Mouse (Mus musculus): Measurements from ENCODE around the gene Fcho2. TPM values are rescaled to one million over a fixed set of nuclear protein-coding genes. Genes with fewer than 3 reads are reported as not detected.

Fcho2 gene
- total RNA-seq, 2 experiments from 2014 or later, result 37.9 to 43.0 TPM

DNA sequence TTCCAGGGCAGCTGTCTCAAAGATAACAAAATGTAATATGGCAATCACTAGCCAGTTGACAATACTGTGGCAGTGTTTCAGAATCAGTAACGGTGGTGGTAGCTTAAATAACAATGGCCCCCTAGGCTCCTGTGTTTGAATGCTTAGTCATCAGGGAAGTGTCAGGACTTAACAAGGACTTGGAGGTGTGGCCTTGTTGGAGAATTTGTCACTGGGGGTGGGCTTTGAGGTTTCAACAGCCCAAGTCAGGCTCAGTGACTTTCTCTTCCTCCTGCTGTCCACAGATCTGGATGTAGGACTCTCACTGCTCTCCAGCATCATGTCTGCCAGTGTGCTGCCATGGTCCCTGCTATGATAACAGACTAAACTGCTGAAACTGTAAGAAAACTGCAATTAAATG is 93.0 kb downstream of the Fcho2 start:
- intact Hi-C loops (cut with DNase I), result no loop called here
- no peak for DNase-seq

DNA sequence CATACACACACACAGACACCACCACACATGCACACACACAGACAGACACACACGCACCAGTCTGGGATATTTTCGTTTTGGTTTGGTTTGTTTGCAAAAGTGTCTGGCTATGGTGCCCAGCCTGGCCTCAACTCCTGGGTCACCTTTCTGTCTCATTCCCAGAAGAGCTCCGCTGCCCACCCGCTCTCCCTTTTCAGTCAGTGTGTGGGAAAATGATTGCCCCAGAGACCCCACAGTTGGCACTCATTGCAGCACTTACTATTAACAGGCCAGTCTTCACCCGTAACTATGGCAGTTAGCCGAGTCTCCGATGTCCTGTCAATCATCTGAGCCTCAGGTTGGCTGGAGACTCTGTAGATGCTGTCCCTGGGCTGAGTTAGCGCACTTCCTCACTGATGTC is 99.1 kb downstream of the Fcho2 start:
- DNase-seq, result no peak
- intact Hi-C loops (cut with DNase I), result no loop called here

DNA sequence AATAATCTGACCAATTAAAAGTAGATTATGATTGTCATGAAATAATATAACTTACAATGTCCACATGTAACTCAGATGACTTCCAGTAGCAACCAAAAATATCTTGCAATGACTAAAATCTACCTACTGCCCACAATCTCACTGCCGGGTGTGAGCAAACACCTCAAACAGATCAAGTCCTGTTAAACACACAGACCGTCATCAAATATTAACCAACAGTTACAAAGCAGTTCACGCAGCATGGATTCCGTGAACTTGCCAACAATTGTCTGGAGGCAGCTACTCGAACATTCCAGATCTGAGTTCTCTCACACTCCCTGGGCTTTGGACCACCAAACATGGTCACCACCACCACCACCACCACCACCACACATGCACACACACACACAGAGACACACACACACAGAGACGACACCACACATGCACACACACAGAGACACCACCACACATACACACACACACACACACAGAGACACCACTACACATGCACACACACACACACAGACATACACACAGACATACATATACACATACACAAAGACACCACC is 99.7 kb downstream of the Fcho2 start:
- intact Hi-C loops (cut with DNase I), result no loop called here
- DNase-seq, result no peak

DNA sequence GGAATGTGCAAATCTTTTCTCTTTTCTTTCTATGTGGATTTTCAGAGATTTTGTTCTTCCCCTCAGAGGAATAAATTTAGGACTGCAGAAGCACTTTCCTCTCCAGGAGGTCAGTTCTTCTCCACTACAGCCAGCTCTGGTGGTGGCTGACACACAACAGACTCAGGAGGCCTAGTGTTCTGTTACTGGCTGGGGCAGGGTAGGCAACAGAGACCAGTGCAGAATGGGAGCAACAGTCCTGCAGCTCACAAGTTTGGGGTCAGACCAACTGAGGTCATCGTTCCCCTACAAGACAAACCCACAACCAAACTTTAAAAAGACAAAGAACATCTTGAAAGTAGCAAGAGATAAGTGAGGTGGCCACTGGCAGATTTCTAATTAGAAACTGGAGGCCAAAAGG is 104.6 kb downstream of the Fcho2 start:
- intact Hi-C loops (cut with DNase I), result no loop called here

DNA sequence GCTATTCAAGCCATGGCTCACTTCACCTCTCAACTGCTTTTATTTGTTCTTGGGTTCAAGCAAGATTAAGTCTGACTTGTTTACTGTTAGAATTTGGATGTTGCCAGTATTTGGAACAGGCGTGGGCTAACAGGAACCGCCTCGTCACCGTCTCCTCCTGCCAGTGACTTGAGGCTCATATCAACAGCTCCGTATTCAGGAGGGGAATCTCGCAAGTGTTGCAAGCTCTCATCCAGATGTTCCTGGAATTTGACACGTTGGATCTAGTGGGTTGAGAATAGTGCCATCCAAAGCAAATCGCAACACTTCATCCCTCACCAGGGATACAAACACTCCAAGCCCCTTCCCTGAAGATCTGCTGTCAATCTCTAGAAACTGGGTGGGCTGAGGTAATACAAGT is 105.0 kb downstream of the Fcho2 start:
- no peak for DNase-seq
- intact Hi-C loops (cut with DNase I), result no loop called here

More for the DNA sequence above, 104.6 kb downstream of the Fcho2 start:
- no peak for DNase-seq

DNA sequence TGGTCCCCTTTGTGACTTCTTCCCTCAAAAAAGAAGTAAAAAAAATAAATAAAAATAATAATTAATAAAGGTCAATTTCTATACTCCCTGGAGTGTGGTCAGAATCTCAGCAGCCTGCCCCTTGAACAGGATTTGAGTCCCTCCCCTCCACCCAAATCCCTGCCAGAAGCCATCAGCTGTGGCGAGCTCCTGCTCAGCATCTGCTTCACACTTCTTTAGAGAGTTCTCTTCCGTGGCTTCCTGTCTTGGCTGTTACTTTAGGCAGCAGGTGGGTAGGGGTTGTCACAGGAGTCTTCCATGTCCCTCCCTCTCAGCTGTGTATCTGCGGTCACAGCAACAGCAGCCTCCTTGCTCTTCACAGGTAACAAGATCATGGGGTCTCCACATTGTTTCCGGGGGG is 109.7 kb downstream of the Fcho2 start:
- no peak for DNase-seq
- intact Hi-C loops (cut with DNase I), result no loop called here

DNA sequence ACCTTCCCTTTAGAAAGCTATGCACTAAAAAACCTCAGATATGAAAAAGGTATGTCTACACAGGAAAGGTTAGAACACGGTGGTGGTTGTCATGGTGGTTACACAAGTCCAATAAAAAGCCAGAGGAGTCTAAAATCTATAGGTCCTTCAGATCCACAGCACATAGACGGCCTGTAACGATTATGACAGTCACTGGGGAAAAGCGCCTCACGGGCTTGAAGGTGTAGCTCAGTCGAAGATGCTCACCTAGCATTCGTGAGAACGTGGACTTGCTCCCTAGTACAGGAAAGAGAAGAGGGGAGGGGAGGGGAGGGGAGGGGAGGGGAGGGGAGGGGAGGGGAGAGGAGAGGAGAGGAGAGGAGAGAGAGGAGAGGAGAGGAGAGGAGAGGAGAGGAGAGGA is 111.5 kb downstream of the Fcho2 start:
- intact Hi-C loops (cut with DNase I), result no loop called here
- no peak for DNase-seq

DNA sequence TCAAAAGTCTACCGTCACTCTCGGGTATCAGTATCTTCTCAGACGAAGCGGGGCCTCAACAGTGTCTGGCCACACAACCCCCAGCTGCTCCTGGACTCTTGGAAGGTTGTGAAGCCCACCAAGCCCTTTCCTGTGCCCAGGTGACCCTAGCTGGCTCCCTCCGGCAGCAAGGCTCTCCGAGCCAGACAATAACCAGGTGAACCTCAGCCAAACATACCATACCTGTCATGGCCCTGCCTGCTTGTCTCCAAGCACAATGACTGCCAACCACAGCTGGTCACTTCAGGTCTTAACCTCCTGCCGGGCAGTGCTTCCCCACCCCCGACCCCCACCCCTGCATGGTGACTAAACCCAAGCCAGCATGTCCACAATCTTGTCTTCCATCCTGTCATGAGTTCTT is 112.9 kb downstream of the Fcho2 start:
- DNase-seq, result no peak
- intact Hi-C loops (cut with DNase I), result no loop called here

DNA sequence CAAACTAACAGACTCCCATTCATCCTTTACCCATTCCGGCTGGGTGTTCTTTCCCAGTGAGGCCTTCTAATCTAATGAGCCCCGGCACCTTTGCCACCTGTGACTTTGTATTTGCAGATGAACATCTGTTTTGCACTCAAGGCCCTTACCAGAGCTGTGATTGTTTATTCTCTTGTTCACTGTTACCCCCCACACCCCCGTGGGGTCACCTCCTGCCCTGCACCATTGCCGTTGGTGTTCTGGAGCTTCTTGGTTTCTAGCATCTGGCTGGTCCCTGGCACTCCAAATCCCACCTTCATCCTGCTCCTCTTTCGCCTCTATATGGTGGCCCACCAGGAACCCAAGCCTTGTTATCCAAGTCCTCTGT is 114.0 kb downstream of the Fcho2 start:
- intact Hi-C loops (cut with DNase I), result no loop called here
- no peak for DNase-seq

DNA sequence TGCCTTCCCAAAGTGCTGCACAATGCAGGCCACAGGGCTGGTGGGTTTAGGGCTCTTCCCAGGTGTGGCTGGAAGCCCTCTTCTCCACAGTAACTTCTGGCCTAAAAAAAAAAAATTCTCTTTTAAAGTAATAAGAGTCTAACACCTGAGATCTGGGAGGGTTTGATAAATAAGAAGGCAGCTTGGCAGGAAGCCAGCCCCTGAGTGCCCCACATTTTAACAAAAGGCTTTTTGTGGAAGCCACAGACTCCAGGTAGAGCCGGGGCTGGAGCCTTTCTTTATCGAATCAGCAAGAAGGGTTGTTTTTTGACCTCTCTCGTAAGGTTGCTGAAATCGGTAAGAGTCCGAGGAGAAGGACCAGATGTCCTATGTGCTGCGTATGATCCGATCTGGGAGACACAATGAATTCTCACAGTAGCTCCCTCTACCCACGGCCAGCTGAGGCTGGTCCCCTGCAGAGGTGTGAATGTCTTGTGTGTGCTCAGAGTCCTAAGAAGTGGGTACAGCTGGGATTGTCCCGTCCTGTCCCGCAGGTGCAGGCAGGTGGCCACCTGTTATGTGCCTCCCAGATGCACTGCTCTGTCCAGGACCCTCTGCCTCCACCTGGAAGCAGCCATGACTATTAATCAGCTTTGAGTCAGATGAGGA is 114.5 kb downstream of the Fcho2 start:
- intact Hi-C loops (cut with DNase I), result no loop called here
- no peak for DNase-seq

DNA sequence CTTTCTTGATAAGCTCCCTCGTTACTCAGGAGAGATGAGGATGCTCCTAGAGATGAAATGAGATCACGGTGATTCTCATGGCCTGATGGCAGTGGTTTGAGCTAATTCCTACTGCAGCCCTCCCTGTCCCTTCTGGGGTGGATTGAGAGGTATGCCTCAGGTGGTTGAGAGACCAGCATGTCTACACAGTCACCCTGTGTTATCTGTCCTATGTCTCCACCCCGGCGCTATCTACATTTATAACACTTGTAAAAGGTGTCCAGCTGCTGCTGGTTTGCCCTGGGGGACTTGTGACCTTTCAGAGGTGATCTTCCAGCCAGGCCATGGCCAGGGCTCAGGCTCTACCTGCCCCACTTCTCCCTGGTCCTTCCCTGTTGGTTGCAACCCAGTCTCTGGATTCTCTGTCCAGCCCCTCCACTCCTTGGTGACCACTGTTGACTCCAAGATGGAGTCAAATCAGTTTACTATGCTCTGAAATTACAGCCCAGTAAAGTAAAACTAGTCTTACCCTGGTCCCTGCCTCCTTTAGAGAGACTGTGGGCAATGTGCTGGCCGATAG is 115.2 kb downstream of the Fcho2 start:
- no peak for DNase-seq
- intact Hi-C loops (cut with DNase I), result no loop called here

DNA sequence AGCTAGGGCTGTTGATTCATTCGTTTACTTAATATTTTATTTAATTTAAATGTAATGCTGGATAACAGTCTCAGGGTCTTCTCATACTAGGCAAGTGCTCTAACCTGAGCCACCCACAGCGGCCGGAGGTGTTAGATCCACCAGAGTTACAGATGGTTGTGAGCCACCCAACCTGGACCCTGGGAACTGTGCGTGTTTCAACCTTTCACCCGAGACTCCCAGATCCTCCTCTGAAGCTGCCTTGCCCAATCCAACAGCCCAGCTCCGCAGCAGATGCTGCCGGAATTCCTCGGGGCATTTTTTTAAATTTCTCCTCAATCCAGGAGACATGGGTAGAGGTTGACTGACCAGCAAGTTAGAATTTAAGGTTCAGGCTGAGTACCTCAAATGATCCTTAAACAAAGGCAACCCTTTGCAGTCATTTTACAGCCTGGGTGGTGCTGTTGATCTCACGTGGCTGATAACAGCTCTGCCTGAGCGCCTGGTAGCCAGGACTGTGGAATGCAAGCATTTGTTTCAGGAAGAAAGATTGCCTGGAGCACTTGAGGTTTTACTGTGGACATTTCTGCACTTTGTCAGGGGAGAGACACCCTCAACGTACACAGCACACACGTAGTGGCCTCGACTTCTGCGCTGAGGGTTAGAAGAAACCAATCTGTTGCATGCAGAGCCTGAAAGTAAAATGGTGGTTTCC is 116.1 kb downstream of the Fcho2 start:
- intact Hi-C loops (cut with DNase I), result no loop called here
- DNase-seq, result no peak

DNA sequence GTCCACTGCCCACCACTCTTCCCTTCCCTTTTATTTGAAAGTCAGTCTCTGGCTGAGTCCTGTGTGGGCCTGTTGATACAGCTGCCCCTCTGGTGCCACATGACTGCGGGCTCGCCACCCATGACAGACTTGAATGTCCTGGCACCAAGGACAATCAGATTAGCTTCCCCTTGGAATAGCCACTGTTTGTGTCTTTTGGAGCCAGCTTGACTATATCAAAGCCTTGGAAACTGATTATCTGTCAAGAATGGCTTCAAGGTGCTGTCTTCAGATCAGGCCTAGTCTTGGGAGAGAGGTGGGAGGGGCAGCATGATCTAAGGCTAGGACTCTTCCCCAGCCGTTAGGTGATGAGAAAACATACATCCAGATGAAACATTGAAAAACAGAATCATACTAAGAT is 118.5 kb downstream of the Fcho2 start:
- intact Hi-C loops (cut with DNase I), result no loop called here
- no peak for DNase-seq

DNA sequence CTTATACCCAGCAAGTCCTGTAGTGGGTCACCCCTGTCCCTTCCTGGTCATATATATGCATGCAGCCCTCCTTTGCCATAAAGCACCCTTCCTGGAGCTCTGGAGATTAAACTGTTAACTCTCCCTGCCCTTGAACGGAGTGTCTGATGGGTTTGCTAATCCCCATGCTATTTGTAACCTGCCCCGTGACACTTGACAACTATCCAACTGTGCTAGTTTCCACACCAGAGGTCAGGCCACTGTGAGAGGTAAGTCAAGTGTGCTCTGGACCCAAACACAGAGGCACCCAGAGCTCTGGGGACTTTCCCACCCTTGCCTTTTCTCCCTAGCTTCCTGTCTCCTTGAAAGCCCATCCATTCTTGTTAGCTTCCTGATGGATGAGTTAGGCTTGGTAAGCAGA is 119.7 kb downstream of the Fcho2 start:
- peak; percentile 40 to 63 for DNase-seq

DNA sequence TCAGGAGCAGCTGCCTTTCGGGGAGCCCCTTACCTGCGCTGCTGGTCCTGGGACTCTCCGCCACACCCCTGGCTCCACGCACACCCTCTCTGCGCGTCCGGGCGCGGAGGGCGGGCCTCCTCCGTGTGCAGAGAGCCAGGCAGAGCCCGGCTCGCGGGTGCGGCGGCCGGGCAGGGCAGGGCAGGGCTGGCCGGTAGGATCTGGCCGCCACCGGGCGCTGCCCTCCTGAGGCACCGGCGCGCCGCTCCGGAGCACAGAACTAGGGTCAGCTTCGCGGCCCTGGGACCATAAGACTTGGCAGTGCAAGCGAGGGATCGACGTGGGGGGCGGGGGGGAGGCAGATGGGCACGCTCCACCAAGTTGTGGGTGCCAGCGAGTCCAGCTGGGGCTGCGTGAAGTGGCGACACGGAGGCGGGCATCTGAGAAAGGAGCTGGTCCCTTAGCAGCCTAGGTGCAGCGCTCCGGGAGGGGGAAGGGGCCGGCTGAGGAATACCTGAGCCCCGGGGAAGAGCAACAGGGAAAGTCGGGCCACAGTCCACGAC is 120.4 kb downstream of the Fcho2 start, which contains the start of gene Tmem171:
Gene Tmem171 (minus strand): TSS at position 62 of the 542 bp plus-strand sequence.
- intact Hi-C loops (cut with DNase I), result no loop called here
- DNase-seq, result peak; percentile 41 to 50

More for the DNA sequence above, 119.7 kb downstream of the Fcho2 start:
- intact Hi-C loops (cut with DNase I), result no loop called here

DNA sequence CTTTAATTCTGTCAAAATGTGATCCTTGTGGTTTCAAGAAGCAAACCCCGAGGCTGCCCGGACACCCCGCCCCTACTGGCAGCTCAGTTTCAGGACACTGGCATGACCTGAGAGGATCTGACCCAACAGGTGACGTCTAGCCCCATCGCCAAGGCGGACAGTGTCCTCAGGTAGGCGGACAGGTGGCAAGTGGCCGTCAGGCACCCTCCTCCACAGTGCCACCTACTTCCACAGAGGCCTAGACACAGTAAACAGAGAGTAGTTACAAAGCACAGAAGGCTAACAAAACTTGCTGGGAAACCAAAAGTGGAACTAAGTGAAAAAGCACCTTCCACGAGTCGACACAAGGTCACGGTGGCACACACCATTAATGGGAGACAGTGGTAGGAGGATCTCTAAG is 121.9 kb downstream of the Fcho2 start:
- intact Hi-C loops (cut with DNase I), result no loop called here
- DNase-seq, result no peak

DNA sequence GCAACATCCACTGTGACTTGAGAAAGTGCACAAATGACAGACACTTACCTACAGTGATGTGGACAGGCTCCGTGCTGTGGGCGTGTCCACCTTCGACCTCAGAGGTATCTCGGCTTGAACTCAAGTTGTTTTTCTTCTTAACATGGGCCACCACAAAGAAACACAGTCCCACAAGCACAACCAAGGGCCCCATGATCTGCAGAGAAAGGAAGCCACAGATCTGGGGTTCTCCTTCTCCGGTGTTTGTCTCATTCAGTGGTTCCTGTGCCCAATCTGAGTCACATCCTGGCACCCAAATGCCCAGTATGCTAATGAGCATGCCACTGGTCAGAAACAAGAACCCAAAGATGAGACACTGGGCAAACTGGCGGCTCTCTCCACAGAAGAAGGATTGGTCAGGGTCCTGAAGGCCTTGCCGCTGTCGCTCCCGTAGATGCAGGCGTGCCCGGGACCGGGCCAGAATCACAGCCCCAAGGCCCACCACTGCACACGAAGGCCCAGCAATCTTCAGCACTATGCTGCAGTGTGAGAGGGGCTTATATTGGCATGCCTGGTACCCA is 123.2 kb downstream of the Fcho2 start:
- intact Hi-C loops (cut with DNase I), result no loop called here
- no peak for DNase-seq

DNA sequence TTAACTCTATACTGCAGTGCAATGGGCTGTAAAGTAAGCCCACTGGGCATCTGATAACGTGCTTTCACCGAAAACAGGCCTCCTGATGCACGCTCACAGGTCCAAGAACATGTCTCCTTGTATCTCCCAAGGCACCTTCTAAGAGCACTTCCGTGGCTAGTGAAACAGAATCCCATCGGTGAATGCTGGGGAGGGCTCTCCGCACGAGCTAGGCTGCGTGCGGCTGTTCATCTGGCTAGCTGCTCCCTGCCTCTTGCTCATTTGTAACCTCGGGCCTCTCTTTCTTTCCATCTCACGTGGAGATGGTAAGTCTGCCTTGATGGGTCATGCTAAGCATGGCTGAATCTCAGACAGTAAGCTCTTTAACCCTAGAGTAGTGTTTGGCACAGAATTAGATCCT is 124.4 kb downstream of the Fcho2 start:
- no peak for DNase-seq
- intact Hi-C loops (cut with DNase I), result no loop called here

DNA sequence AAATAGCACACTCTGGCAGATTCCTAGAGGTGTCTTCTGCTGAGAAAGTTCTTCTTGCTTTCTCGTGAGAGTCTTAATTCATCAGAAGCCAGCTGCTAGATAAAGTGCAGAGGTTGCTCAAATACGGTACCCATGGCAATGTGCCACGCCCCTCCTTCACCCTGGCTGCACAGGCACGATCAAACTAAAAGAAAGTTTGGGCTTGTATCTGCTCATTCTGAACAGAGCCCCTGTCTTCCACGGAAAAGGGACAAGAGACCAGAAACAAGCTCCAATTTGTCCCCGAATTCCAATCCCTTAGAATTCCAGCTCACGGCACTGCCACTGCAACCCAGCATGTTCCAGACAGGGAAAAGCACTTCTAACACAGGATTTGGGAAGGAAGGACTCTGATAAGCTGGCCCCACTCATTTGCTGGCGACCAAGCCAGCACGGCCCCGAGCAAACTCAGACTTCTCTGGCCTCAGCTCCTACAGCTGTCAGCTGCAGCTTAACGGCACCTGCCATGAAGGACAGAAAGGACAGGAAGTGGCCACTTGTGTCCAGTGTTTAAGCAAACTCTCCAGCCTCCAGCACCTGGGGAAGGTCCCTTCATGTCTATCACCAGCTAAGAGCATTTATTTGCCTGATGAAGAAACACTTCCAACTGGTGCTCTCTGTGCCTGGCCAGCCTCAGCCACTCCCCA is 125.5 kb downstream of the Fcho2 start:
- intact Hi-C loops (cut with DNase I), result no loop called here
- peak; percentile 41 to 64 for DNase-seq

DNA sequence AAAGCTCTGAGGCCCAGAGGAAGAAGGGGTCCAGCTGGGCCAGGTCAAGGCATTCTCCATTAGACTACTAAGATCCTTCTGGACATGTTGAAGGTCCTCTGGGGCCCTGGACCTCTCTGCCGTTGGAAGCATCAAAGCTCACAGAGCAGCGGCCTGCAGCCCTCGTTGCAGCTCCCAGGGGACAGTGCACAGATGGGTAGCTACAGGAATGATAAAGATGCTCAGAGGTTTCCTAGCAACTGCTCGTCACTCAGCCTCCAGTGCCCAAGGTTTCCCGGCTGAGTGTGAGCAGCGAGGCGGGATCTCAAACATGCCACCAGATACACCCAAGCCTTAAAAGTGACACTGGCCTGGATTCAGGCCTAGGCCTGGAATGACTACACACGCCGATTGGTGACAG is 127.3 kb downstream of the Fcho2 start:
- intact Hi-C loops (cut with DNase I), result no loop called here
- DNase-seq, result no peak
